16 mouse cellular contexts compared by ENCODE assay signal in genomic region chr1:159201220-159201619, GRCm38 (mm10). TPM values are rescaled to one million over a fixed set of nuclear protein-coding genes. Genes with fewer than 3 reads are reported as not detected.
DNase-seq lines count a peak whose midpoint lies in the region; ATAC-seq lines count a peak whose summit lies in the region.
"Had no signal": no experiment of that assay in that cellular context is flagged by ENCODE, and none has a peak within 500 bp of the region (broad histone marks: within the 10 kb centered on the region; RNA-seq: fewer than 3 reads in every experiment).

No protein-coding gene starts in this region.

- DNase-seq in layer of hippocampus, postnatal 25 days (ENCODE audit: extremely low spot score in 1 of 2, low spot score in 1 of 2) = no peak
- no peak for DNase-seq in right cerebral cortex, adult 2 months (ENCODE audit: low spot score in 2 of 2)
- DNase-seq in layer of hippocampus, adult 11-12 months (ENCODE audit: low spot score) = no peak
- DNase-seq: adrenal gland, adult 2 months; adrenal gland, postnatal 10 days; adrenal gland, postnatal 25 days; cerebellum, adult 11-12 months; cerebellum, adult 2 months; cerebellum, adult 9-10 months; cerebellum, postnatal 10 days; cerebellum, postnatal 25 days; forebrain, postnatal 0 days had no signal

- peak; percentile 60 for ATAC-seq in granulocyte monocyte progenitor cell, adult 5-6 weeks (replicated peaks; ENCODE audit: poor library complexity, severe bottlenecking)
- peak; percentile 59; the same call in 1 of the 2 replicates for ATAC-seq in megakaryocyte, adult 5-6 weeks (ENCODE audit: poor library complexity, severe bottlenecking)
- ATAC-seq: forebrain, embryonic 13.5 days; forebrain, embryonic 15.5 days; forebrain, postnatal 0 days had no signal

RNA-seq across cellular contexts. Expression of gene Cop1, which starts 30.9 kb away (rescaled TPM):
- 81.8 and 118 TPM in 2 replicates for total RNA-seq in granulocyte monocyte progenitor cell, adult 5-6 weeks (2014; fragmentation: Nextera tagmentation)
- 137 and 141 TPM in 2 replicates for total RNA-seq in granulocyte monocyte progenitor cell, adult 5-6 weeks (2017)
- 187 and 192 TPM in 2 replicates for total RNA-seq in megakaryocyte, adult 5-6 weeks (2015)
- total RNA-seq in megakaryocyte, adult 5-6 weeks (2017) = 211 and 241 TPM in 2 replicates
- total RNA-seq in layer of hippocampus, postnatal 25 days (2021) = 100 to 1,000 TPM; 145 TPM
